Mouse (Mus musculus): ENCODE results near the gene Draxin. TPM values are rescaled to one million over a fixed set of nuclear protein-coding genes. Genes with fewer than 3 reads are reported as not detected.

The Draxin gene
- total and polyA plus RNA-seq, 2 experiments: not detected

GRCm38 (mm10) chr4:148112519-148112918, 18.0 kb downstream of the Draxin start:
- no peaks in the 10 kb centered on the region for H3K4me1 ChIP-seq (ENCODE audit: control insufficient read depth, insufficient read depth, low read length)
- no peaks in the 10 kb centered on the region for H3K27me3 ChIP-seq (ENCODE audit: control insufficient read depth, insufficient read depth, low read length)
- TF ChIP-seq CTCF (IDR thresholded peaks at IDR 0.05; ENCODE audit: low read depth, low read length): no peak
- TF ChIP-seq POLR2A (IDR thresholded peaks at IDR 0.05; ENCODE audit: extremely low read depth, insufficient read depth, low read length): no peak
- no peaks in the 10 kb centered on the region for H3K36me3 ChIP-seq (ENCODE audit: control insufficient read depth, insufficient read depth, low read length)
- WGBS: 84% methylated on average over 12 of the region's 12 CpGs
- H3K9ac ChIP-seq (ENCODE audit: low read depth, low read length): no peak overlapping the region
- H3K27ac ChIP-seq (replicated peaks; ENCODE audit: insufficient read depth, low read depth, low read length): no peak overlapping the region
- H3K4me3 ChIP-seq (ENCODE audit: insufficient read depth, low read depth, low read length): no peak overlapping the region
- DNase-seq (ENCODE audit: extremely low read depth, low read depth, low spot score): no peak
- no peaks in the 10 kb centered on the region for H3K79me2 ChIP-seq (ENCODE audit: control insufficient read depth, insufficient read depth, low read length)

DNA sequence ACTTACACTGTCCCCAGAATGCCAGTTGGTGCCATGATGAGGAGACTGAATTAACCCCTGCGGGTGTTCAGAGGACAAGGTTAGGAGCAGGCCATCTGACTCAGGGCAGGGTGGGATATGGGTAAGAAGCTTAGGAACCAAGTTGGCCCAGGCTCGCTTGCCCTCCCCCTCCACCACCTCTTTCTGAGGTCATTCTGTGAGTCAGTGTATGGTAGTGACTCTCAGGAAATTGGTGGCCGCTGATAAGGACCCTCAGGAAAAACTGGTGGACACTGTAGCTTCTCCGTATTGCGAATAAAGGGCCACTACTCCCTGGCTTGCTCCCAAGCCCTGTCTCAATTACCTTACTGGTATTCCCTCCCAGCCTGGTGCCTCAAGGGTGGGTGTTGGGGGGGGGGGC, 21.3 kb downstream of the Draxin start:
- H3K9ac ChIP-seq (ENCODE audit: low read depth, low read length): no peak overlapping the region
- H3K36me3 ChIP-seq (ENCODE audit: control insufficient read depth, insufficient read depth, low read length): no peaks in the 10 kb centered on the region
- H3K27ac ChIP-seq (replicated peaks; ENCODE audit: insufficient read depth, low read depth, low read length): no peak overlapping the region
- DNase-seq (ENCODE audit: extremely low read depth, low read depth, low spot score): no peak
- TF ChIP-seq POLR2A (IDR thresholded peaks at IDR 0.05; ENCODE audit: extremely low read depth, insufficient read depth, low read length) (no peak), CTCF (IDR thresholded peaks at IDR 0.05; ENCODE audit: low read depth, low read length) (no peak)
- 72% methylated on average over 5 of the region's 5 CpGs for WGBS
- H3K27me3 ChIP-seq (ENCODE audit: control insufficient read depth, insufficient read depth, low read length): no peaks in the 10 kb centered on the region
- no peaks in the 10 kb centered on the region for H3K4me1 ChIP-seq (ENCODE audit: control insufficient read depth, insufficient read depth, low read length)
- no peaks in the 10 kb centered on the region for H3K79me2 ChIP-seq (ENCODE audit: control insufficient read depth, insufficient read depth, low read length)
- no peak overlapping the region for H3K4me3 ChIP-seq (ENCODE audit: insufficient read depth, low read depth, low read length)

DNA sequence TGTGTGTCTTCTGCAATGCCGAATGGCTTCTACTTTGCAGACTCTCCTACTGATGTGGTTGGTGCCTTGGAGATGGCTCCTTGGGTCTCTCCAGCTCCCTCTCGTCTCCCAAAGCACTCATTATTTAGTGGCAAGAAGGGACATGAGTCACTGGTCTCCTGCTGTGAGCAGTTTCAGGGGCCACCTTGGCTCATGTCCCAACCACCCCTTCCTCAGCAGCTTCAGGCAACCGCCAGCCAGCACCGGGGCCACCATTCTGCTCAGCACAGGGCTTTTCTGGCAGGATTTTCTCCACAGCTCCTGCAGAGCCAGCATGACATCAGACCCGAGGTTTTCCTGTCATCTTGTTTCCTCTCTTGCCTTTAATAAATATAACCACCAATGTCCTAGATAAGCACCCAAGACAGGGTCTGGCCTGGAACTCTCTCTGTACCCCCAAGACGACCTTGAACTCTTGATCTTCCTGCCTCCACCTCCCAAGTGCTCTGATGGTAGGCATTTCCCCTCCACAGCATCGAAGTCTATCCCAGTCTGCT, 21.9 kb downstream of the Draxin start:
- H3K4me3 ChIP-seq (ENCODE audit: insufficient read depth, low read depth, low read length): no peak overlapping the region
- H3K36me3 ChIP-seq (ENCODE audit: control insufficient read depth, insufficient read depth, low read length): no peaks in the 10 kb centered on the region
- no peak for DNase-seq (ENCODE audit: extremely low read depth, low read depth, low spot score)
- no peak overlapping the region for H3K9ac ChIP-seq (ENCODE audit: low read depth, low read length)
- no peaks in the 10 kb centered on the region for H3K27me3 ChIP-seq (ENCODE audit: control insufficient read depth, insufficient read depth, low read length)
- TF ChIP-seq POLR2A (IDR thresholded peaks at IDR 0.05; ENCODE audit: extremely low read depth, insufficient read depth, low read length) (no peak), CTCF (IDR thresholded peaks at IDR 0.05; ENCODE audit: low read depth, low read length) (no peak)
- no peak overlapping the region for H3K27ac ChIP-seq (replicated peaks; ENCODE audit: insufficient read depth, low read depth, low read length)
- 51% methylated on average over 7 of the region's 7 CpGs for WGBS
- no peaks in the 10 kb centered on the region for H3K4me1 ChIP-seq (ENCODE audit: control insufficient read depth, insufficient read depth, low read length)
- no peaks in the 10 kb centered on the region for H3K79me2 ChIP-seq (ENCODE audit: control insufficient read depth, insufficient read depth, low read length)

DNA sequence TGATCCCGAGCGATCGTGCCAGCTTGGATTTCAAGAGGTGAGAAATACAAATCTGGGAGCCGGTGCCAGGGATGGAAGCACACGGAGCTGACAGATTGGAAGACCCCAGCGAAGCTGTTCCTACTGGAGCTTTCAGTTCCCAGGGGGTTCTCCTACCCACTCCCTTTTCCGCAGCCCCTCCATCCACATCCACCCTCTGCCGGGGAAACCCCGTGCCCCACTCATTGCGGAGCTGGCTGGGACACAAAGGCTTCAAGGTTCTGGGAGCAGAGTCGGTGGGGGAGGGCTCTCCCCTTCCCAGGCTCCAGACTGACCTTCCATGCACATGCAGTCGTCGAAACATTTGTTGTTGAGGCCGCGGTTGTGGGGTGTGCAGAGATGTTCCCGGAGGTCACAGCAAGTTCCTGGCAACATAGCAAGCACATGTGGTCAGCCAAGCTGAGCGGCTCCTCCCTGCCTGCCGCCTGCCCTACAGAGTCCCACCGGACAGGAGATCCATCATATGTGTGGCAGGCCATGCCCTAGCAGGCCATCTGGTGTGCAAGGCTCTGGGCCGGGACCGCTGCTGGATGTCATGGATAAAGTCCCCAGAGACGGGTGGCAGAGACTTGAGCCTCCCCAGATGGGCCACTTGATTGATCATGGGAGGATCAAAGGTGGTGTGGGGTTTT, 22.7 kb downstream of the Draxin start:
- H3K27me3 ChIP-seq (ENCODE audit: control insufficient read depth, insufficient read depth, low read length): no peaks in the 10 kb centered on the region
- H3K4me3 ChIP-seq (ENCODE audit: insufficient read depth, low read depth, low read length): no peak overlapping the region
- H3K27ac ChIP-seq (replicated peaks; ENCODE audit: insufficient read depth, low read depth, low read length): no peak overlapping the region
- no peaks in the 10 kb centered on the region for H3K4me1 ChIP-seq (ENCODE audit: control insufficient read depth, insufficient read depth, low read length)
- no peak for TF ChIP-seq POLR2A (IDR thresholded peaks at IDR 0.05; ENCODE audit: extremely low read depth, insufficient read depth, low read length)
- TF ChIP-seq CTCF (IDR thresholded peaks at IDR 0.05; ENCODE audit: low read depth, low read length): no peak
- DNase-seq (ENCODE audit: extremely low read depth, low read depth, low spot score): no peak
- no peaks in the 10 kb centered on the region for H3K79me2 ChIP-seq (ENCODE audit: control insufficient read depth, insufficient read depth, low read length)
- WGBS: 66% methylated on average over 22 of the region's 22 CpGs
- no peak overlapping the region for H3K9ac ChIP-seq (ENCODE audit: low read depth, low read length)
- H3K36me3 ChIP-seq (ENCODE audit: control insufficient read depth, insufficient read depth, low read length): no peaks in the 10 kb centered on the region

- H3K27ac ChIP-seq (replicated peaks; ENCODE audit: insufficient read depth, low read depth, low read length): no peak overlapping the region
- peaks cover 3% of the 10 kb centered on the region; the same call in 1 of the 2 replicates for H3K27me3 ChIP-seq (ENCODE audit: control insufficient read depth, insufficient read depth, low read length)
- no peak for DNase-seq (ENCODE audit: extremely low read depth, low read depth, low spot score)
- H3K4me1 ChIP-seq (ENCODE audit: control insufficient read depth, insufficient read depth, low read length): no peaks in the 10 kb centered on the region
- H3K4me3 ChIP-seq (ENCODE audit: insufficient read depth, low read depth, low read length): no peak overlapping the region
- 100% methylated on average over 3 of the region's 3 CpGs for WGBS
- H3K79me2 ChIP-seq (ENCODE audit: control insufficient read depth, insufficient read depth, low read length): no peaks in the 10 kb centered on the region
- H3K36me3 ChIP-seq (ENCODE audit: control insufficient read depth, insufficient read depth, low read length): no peaks in the 10 kb centered on the region
- TF ChIP-seq POLR2A (IDR thresholded peaks at IDR 0.05; ENCODE audit: extremely low read depth, insufficient read depth, low read length) (no peak), CTCF (IDR thresholded peaks at IDR 0.05; ENCODE audit: low read depth, low read length) (no peak)
- no peak overlapping the region for H3K9ac ChIP-seq (ENCODE audit: low read depth, low read length)
Observed at GRCm38 (mm10) chr4:148104146-148104545, 26.4 kb downstream of the Draxin start.
